Comparison of ENCODE assay signal across 20 mouse cellular contexts in genomic region chr8:56475138-56475537, GRCm38 (mm10).
A peak's percentile ranks its signal among the peaks of the same experiment; 100 is the strongest.
DNase-seq lines count a peak whose midpoint lies in the region; TF ChIP-seq lines count a peak whose summit lies in the region.
"Had no signal": no experiment of that assay in that cellular context is flagged by ENCODE, and none has a peak within 500 bp of the region (broad histone marks: within the 10 kb centered on the region; RNA-seq: fewer than 3 reads in every experiment).

No protein-coding gene starts in this region.

- peak; percentile 6 to 28 for DNase-seq in frontal cortex, adult 2 months (ENCODE audit: extremely low spot score in 1 of 2, low spot score in 1 of 2)
- DNase-seq in frontal cortex, postnatal 25 days (ENCODE audit: low spot score in 2 of 2), result no peak
- DNase-seq in brain, adult 2 months (ENCODE audit: low read depth, low spot score), result peak; percentile 73
- DNase-seq in brain, embryonic 14.5 days (ENCODE audit: low read depth), result peak; percentile 19
- peak; percentile 57 for DNase-seq in layer of hippocampus, adult 9-11 months
- DNase-seq in right cerebral cortex, postnatal 25 days, result no peak
- no peak for DNase-seq in ovary, postnatal 10 days (ENCODE audit: low spot score)
- DNase-seq: adrenal gland, postnatal 25 days; B cell, adult 2 months; cerebellum, adult 8-10 months; cerebellum, postnatal 25 days; heart, adult 2 months; heart, postnatal 4 days; kidney, adult 11 months; kidney, postnatal 25 days; lung, adult 2 months; lung, postnatal 10 days; spleen, adult 18-20 months; thymus, adult 18-20 months; thymus, postnatal 25 days had no signal

- TF ChIP-seq POLR2A in brain, embryonic 14.5 days (IDR thresholded peaks at IDR 0.05; ENCODE audit: borderline replicate concordance, extremely low read depth, insufficient read depth, insufficient read length, poor library complexity, severe bottlenecking), result no peak

- no peak for TF ChIP-seq CTCF in brain, embryonic 14.5 days (IDR thresholded peaks at IDR 0.05; ENCODE audit: borderline replicate concordance, extremely low read depth, insufficient read depth, insufficient read length)

Comparison
In these comparisons a context has a peak if more than half of its experiments do, and no peak if none do; other contexts are left out.
1. DNase-seq: peak in frontal cortex, adult 2 months (2 of 2), brain, adult 2 months (single experiment), brain, embryonic 14.5 days (single experiment) and layer of hippocampus, adult 9-11 months (single experiment); none in frontal cortex, postnatal 25 days (0 of 2), right cerebral cortex, postnatal 25 days (single experiment) and ovary, postnatal 10 days (single experiment).